Mouse (Mus musculus) cerebral cortex, adult 2 months (tissue): ENCODE measurements around the gene Tnks1bp1.

Experiments
- WGBS: fragments of 180-500 bp; shearing (Covaris S2); methylation state at CpG from one replicate; pipeline ENCODE4 v1.1.7; 2018; 5-methylcytosine and 5-hydroxymethylcytosine counted together

The Tnks1bp1 gene

DNA sequence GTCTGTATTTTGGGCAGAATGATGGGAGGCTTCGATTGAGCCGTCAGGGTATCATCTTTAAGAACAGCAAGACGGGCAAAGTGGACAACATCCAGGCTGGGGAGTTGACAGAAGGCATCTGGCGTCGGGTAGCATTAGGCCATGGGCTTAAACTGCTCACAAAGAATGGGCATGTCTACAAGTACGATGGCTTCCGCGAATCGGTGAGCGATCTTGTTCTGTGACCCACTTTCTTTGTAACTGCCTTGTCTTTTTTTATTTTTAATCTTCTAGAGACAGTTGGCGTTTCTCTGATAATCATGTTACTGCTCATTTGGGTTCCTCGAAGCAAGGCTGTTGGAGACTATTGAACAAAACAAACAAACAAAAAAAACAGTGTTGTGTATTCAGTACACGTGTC lies 9.5 kb upstream of the Tnks1bp1 start:
- 67% methylated on average over 13 of the region's 13 CpGs for WGBS

DNA sequence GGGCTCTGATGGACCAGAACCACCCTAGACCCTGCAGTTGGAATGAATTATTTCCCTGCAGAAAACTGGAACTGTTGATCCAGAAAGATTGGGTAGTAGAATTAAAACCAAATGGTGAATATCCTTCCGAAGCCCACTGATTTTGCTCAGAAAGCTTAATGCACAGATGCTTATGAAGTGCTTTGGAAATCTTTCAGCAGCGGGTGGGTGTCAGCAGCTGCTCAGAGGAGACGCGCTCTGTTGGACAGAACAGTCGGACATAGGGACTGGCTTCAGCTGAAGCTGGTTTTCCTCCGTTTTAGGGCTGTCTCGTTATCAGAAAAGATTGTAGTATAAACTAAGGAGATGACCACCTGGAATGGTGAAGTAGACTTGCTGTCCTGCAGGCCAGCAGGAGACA lies 4.2 kb upstream of the Tnks1bp1 start:
- WGBS: 76% methylated on average over 7 of the region's 7 CpGs

DNA sequence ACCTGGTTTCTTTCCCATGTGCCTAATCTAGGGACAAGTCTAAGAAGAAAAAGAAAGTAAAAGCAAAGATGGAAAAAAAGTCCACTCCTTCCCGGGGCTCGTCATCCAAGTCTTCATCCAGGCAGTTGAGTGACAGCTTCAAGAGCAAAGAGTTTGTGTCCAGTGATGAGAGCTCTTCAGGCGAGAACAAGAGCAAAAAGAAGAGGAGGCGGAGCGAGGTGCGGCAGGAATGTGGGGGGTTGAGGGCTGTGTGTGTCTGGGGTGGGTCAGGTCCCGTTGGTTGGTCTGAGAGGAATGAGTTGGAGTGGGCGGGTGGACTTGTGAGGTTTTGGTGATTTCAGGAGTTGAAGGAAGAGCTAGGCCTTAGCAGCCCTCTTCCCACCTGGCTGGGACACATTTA lies 1.6 kb upstream of the Tnks1bp1 start:
- 85% methylated on average over 8 of the region's 8 CpGs for WGBS

DNA sequence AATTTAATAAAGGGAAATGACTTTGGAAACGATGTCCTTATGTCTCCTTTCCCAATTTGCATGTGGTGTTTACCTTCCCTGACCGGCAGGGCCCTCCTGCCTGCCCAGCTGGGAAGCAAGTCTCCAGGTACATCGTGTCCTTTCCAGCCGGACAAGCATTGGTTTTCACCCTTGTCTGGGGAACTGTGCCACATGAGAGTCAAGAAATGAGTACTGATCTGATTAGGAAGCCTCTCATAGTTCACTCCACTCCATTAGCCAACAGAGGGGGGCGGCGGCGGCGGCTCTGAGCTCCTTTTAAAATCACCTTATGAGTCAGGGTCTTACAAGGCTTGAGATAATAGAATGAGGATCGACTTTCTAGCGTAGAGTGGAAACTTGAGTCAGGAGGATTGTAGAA lies 741 bp upstream of the Tnks1bp1 start:
- WGBS: 43% methylated on average over 10 of the region's 10 CpGs

DNA sequence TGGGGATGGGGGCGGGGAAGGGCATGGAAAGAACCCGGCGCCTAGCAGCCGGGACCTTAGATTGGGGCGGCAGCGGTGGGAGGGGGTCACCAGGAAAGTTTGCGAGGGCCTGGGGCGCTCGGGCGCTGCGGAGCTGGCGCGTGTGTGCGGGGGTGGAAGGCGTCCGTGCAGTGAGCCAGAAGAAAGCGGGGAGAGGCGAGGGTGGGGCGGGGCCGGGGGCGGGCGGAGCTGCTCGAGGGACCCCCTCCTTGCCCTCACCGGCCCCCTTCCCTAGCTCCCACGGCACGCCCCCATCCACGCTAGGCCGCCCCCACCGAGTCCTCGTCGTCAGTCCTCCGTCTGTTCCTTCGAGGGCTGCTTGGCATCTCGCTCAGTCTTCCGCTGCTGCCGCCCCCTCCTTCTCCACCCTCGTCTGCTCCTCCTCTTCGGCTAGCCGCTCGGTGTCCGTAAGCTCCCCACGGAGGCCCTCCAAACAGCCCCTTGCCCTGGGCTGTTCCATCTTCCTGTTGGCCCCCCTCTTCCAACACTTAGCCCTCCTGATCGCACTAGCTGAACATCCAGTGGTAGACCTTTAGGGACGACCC lies 438 bp downstream of the Tnks1bp1 start:
- under 1% methylated on average over 39 of the region's 44 CpGs for WGBS

- WGBS: 51% methylated on average over 4 of the region's 4 CpGs
Measured at GRCm38 (mm10) chr2:85049277-85049676, 1.5 kb downstream of the Tnks1bp1 start.

DNA sequence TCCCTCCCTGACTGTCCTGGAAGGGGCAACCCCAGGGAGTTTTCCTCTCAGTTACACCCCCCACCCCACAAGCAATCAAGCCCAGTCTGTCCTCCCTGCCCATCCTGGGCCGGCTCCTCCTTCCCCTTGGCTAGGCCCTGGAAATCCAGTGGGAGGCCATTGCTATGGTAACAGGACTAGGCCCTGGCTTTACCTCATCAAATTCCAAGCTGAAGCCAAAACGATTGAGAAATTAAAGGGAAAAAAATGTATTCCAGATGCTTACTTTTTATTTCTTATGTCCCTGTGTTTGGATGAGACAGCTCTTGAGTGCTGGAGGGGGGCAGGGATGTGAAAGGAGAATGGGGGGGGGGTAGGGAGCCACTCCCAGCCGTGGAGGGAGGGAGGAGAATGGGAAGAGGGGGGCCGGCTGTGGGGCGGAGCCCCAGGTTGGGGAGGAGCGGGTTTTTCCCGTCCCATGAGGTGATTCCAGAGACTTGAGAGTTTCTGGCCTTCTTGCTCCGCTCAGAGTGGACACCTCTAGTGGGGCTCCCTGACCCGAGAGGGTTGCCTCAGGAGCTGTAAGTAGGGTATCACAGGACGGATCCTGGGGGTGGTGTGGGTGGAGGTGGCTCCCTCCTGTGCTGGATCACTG lies 2.3 kb downstream of the Tnks1bp1 start:
- WGBS: 11% methylated on average over 10 of the region's 10 CpGs

DNA sequence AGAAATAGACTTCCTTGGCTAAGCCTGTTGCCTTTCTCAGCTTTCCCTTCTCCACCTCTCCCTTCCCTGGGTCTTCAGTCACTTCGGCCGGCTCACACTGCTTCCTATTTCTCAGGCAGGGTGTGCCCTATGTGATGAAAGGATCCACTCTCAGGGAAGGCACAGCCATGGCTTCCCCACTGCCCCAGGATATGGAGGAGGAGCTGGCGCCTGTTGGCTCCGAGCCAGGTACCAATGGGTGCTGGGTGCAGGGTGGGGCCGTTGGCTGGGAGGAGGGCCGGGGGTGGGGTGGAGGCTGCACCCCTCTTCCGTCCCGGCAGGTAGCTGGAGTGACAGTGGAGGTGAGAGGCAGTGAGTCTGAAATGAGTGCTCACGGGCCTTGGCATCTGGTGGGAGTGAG lies 2.9 kb downstream of the Tnks1bp1 start:
- 29% methylated on average over 9 of the region's 9 CpGs for WGBS

DNA sequence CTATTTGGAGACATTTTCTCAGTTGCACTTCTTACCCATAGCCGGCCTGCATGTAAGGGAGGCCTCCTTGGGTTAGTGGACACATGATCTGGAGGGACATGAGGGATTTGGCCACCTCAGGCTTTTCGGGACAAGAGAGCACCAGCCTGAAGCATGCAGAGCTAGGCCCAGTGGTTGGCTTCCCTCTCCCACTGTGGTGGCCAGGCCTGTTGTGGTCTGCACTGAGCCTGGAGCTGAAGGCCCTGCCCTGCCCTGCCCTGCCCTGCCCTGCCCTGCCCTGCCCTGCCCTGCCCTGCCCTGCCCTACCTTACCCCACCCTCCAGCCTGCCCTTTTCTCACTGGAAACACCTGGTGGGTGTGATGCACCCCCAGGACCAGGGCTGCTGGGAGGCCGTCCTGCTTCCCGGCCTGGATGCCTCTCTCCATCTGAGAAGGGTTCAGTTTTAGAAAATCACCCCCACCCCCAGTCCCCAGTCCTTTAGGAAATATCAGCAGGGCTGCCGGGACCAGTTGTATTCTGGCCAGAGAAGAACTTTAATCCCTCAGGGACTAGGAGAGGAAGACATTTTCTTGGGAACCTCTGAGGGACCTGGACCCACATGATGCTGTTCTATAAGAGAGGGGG lies 5.5 kb downstream of the Tnks1bp1 start:
- 70% methylated on average over 5 of the region's 5 CpGs for WGBS

DNA sequence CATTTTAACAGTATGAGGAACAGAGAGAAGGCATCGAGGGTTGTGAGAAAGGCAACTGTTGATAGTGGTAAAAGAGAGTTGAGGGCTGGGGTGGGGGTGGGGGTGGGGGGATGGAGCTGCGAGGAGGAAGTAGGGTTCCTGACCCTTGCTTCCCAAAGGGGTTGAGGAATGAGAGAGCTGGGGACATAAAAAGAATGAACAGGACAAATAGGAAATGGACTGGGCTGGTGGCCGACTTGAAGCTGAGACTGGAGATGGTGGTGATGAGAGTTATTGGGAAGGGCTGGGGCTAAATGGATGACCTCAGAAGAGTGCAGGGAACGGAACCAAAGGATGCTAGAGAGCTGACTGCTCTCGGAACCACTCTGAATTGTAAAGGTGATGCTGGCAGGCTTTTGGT lies 8.9 kb downstream of the Tnks1bp1 start:
- 70% methylated on average over 5 of the region's 5 CpGs for WGBS

GRCm38 (mm10) chr2:85059677-85060076 lies 11.9 kb downstream of the Tnks1bp1 start:
- 91% methylated on average over 6 of the region's 6 CpGs for WGBS

DNA sequence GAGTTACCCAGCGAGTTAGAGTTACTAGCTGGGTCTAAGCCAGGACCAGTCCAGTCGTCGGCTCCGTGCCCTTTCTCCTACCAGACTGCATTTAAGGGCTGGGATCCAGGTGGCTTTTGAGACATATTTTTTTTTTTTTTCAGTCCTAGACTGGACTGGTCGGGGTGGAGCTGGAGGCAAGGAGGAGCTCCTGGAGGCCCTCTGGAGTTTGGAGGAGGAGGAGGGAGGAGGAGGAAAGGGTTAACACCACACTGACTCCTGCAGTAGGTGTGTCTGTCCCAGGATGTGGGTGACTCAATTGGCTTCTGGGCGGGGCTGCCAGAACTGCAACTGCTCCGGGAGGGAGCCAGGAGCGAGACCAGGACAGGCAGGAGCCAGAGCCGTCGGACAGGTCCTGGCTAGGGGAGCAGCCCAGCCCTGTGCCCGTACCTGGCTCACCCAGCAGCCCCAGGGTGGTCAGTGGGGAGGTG lies 12.8 kb downstream of the Tnks1bp1 start:
- whole genome bisulfite sequencing: 17% methylated on average over 11 of the region's 11 CpGs

DNA sequence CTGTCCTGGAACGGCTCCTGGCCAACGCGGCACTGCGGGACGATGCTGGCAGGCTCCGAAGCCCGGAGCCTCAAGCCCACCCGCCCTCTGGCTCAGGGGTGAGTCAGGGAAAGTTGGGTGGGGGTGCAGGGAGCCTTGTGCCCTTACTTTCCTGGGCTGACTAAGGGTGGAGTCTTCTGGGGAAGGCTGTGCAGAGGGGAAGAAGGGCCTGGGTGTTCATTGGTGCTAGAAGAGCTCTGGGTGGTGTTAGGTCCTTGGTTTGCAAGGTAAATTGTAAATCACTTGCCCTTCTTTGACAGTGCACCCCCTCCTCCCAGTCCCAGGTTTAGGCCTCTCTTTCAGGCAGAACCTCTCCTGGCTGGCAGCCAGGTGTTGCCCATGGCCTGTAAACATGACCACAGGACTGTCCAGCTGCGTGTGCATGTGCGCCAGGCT lies 13.3 kb downstream of the Tnks1bp1 start:
- WGBS: 50% methylated on average over 10 of the region's 10 CpGs

- 57% methylated on average over 12 of the region's 12 CpGs for WGBS
Measured at GRCm38 (mm10) chr2:85065141-85065875, 17.5 kb downstream of the Tnks1bp1 start.

DNA sequence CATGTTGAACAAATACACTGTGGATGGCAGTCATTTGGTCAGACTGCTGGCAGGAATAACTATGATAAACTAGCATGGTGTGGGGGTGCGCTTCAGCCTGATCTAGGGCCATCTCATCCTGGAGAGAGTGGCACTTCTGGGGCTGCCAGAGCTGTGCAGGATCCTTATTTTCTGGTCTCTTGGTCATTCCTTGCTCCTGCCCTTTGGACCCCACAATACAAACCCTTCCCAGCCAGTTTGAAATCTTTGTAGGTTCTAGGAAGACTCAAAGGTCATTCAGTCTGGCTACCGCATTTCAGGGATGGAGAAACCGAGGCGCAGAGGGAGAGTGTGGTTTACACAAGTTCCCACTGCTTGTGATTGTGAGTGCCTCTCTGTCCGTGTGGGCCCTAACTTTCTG lies 19.1 kb downstream of the Tnks1bp1 start:
- WGBS: 95% methylated on average over 5 of the region's 5 CpGs

GRCm38 (mm10) chr2:85067903-85068625 lies 20.2 kb downstream of the Tnks1bp1 start:
- WGBS: 51% methylated on average over 10 of the region's 10 CpGs

- WGBS: 55% methylated on average over 2 of the region's 2 CpGs
Measured at GRCm38 (mm10) chr2:85068626-85069025, 20.8 kb downstream of the Tnks1bp1 start.

GRCm38 (mm10) chr2:85070086-85070485 lies 22.3 kb downstream of the Tnks1bp1 start:
- 68% methylated on average over 15 of the region's 15 CpGs for WGBS

- 92% methylated on average over 5 of the region's 5 CpGs for WGBS
Measured at GRCm38 (mm10) chr2:85071921-85072320, 24.1 kb downstream of the Tnks1bp1 start.

DNA sequence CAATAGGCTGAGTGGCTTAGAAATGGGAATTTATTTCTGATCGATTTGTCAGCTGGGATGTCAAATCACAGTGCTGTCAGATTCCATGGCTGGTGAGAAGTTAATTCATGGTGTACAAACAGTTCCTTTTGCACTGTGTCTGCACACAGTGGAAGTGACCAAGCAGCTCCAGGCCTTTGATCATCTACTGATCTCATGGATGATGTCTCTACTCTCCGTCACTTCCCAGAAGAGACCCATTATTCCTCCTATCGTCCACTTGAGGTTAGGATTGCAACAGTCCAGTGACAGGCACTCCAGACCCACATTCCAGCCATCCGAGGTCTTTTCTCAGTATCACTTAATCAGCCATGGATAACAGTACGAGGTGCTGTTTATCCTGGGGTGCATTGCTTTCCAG lies 25.9 kb downstream of the Tnks1bp1 start:
- 90% methylated on average over 5 of the region's 5 CpGs for WGBS

DNA sequence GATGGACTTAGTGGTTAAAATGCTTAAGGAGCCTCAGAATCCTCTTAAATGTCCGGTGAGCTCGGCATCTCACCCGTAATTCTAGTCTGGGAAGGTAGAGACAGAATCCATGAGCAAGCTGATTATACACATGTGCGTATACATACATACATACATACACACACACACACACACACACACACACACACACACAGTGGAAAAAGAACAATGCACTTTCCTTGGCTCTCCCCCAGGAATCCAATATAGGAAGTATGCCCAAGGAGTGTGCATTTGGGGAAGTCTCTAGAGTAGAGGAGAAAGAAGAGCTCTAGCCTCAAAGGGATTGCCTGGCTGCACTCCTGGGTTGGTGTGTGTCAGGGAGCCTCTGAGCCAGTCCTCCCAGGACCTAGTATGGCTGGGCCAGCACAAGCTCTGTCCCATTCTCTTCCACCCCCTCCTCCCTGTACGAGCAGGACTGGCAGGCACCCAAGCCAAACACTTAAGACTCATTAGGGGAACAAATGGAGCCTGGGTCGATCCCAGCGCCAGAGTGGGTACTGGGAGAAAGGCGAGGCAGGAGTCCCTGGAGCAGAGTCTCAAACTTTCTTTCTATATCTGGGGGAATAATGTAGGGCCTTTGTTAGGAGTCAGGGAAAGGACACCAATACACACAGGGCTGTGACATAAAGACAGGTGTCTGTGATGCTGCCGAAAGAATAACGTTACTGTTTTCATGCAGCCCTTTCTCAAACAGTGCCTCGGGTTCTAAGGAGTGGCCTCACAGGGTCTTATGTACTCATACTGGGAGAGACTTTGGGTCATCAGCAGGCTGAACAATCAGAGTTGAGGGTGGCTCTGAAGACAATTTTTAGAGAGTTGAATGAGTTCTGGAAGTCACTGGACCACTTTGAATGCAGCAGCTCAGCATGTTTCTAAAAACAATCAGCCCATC lies 41.2 kb downstream of the Tnks1bp1 start:
- 61% methylated on average over 11 of the region's 11 CpGs for WGBS
